Mouse (Mus musculus) heart, embryonic 16.5 days (tissue): Measurements from ENCODE around the gene Clpp. TPM values are rescaled to one million over a fixed set of nuclear protein-coding genes. Genes with fewer than 3 reads are reported as not detected.

Source experiments
- ATAC-seq: fragments of 200-750 bp; cut with Nextera tagmentation; replicated peaks from 2 replicates; pipeline ENCODE4 v1.8.0; 2017; ENCODE audit warnings: moderate number of reproducible peaks; ENCODE audit not compliant: insufficient read depth, low FRiP score; ENCODE audit errors: extremely low read depth
- H3K27ac ChIP-seq: fragments of 300-500 bp; sonication (generic); 2 replicates; pipeline ENCODE4 v1.5.1; 2014; ENCODE audit warnings: mild to moderate bottlenecking, low read length, control low read depth, moderate library complexity
- H3K27me3 ChIP-seq: fragments of 300-500 bp; sonication (generic); 2 replicates; pipeline ENCODE4 v1.6.1; 2014; ENCODE audit warnings: low read length, mixed read lengths; ENCODE audit not compliant: control insufficient read depth, insufficient read depth
- H3K36me3 ChIP-seq: fragments of 300-500 bp; sonication (generic); 2 replicates; pipeline ENCODE4 v1.6.1; 2014; ENCODE audit not compliant: control insufficient read depth, insufficient read depth
- H3K4me1 ChIP-seq: fragments of 300-500 bp; sonication (generic); 2 replicates; pipeline ENCODE4 v1.6.1; 2014; ENCODE audit warnings: low read length, mixed read lengths; ENCODE audit not compliant: control insufficient read depth, insufficient read depth
- H3K4me2 ChIP-seq: fragments of 300-500 bp; sonication (generic); 2 replicates; pipeline ENCODE4 v1.6.1; 2014; ENCODE audit warnings: low read depth, mild to moderate bottlenecking, control low read depth, low read length
- H3K4me3 ChIP-seq: fragments of 300-500 bp; sonication (generic); 2 replicates; pipeline ENCODE4 v1.5.1; 2014; ENCODE audit warnings: mild to moderate bottlenecking, control low read depth, low read length
- H3K9ac ChIP-seq: fragments of 300-500 bp; sonication (generic); 2 replicates; pipeline ENCODE4 v1.6.1; 2014; ENCODE audit warnings: low read length, control low read depth
- H3K9me3 ChIP-seq: fragments of 300-500 bp; sonication (generic); replicated peaks from 2 replicates; pipeline ENCODE4 v1.6.1; 2016; ENCODE audit warnings: low read length; ENCODE audit not compliant: control insufficient read depth
- WGBS: fragments of 180-500 bp; shearing (Covaris S2); extraction: QIAGEN DNeasy Blood & Tissue Kit; methylation state at CpG from one replicate; pipeline ENCODE4 v1.1.7; 2014; 5-methylcytosine and 5-hydroxymethylcytosine counted together
- polyA plus RNA-seq: library from polyadenylated mRNA; unstranded; fragments of >200 nt; fragmentation: Nextera tagmentation; extraction: Ambion mirVana; gene quantifications from 2 replicates; pipeline ENCODE4 v1.2.1, GENCODE M21; 2015

Clpp gene
- 117 and 129 TPM in 2 replicates for polyA plus RNA-seq

- no peaks in the 10 kb centered on the region for H3K9me3 ChIP-seq
- peaks cover 6% of the 10 kb centered on the region for H3K4me1 ChIP-seq
- H3K27ac ChIP-seq: peak within 1 kb of the TSS; percentile 81
- no peaks in the 10 kb centered on the region for H3K27me3 ChIP-seq
- H3K4me2 ChIP-seq: peak within 1 kb of the TSS; percentile 92
- H3K9ac ChIP-seq: peak within 1 kb of the TSS; percentile 93
- peaks cover 23% of the 10 kb centered on the region for H3K36me3 ChIP-seq
- under 1% methylated on average over 52 of the region's 52 CpGs for WGBS
- ATAC-seq: peak; percentile 96
- H3K4me3 ChIP-seq: peak within 1 kb of the TSS; percentile 90
These were observed at the start of gene Clpp for GRCm38 (mm10) chr17:56990115-56990746. TSS of gene Clpp (plus strand) at chr17:56990305.

DNA sequence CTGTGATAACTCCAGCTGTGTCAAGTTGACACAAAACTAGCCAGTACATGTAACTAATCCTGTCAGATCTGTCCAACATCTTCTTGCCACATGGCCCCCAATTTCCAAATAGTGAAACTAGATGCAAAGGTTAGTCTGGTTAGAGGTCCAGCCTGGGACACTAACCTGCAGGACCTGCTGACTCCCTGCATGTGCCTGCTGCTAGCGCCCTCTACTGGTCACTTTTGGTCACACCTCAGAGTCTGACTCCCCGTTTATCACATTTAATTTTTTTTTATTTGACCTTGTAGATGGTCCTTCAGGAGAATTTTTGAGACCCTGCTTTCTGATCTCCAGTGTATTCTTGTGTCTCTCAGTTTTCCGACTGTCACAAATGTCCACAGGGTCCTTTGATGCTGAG, 39.2 kb upstream of the Clpp start:
- no peak overlapping the region for H3K27ac ChIP-seq
- no peak for ATAC-seq
- H3K4me1 ChIP-seq: no peaks in the 10 kb centered on the region
- H3K9me3 ChIP-seq: 0 out of 2 replicates have a peak, but pooled peaks cover 3% of the 10 kb centered on the region
- H3K27me3 ChIP-seq: no peaks in the 10 kb centered on the region
- 8% methylated on average over 3 of the region's 3 CpGs for WGBS
- no peak overlapping the region for H3K4me2 ChIP-seq
- no peak overlapping the region for H3K9ac ChIP-seq
- no peak overlapping the region for H3K4me3 ChIP-seq
- H3K36me3 ChIP-seq: no peaks in the 10 kb centered on the region

- H3K27me3 ChIP-seq: no peaks in the 10 kb centered on the region
- ATAC-seq: no peak
- no peaks in the 10 kb centered on the region for H3K36me3 ChIP-seq
- no peaks in the 10 kb centered on the region for H3K4me1 ChIP-seq
- no peak overlapping the region for H3K4me2 ChIP-seq
- no peak overlapping the region for H3K4me3 ChIP-seq
- H3K9ac ChIP-seq: no peak overlapping the region
- H3K27ac ChIP-seq: no peak overlapping the region
- 84% methylated on average over 1 of the region's 1 CpGs for WGBS
- no peaks in the 10 kb centered on the region for H3K9me3 ChIP-seq
These were observed 37.5 kb upstream of the Clpp start for GRCm38 (mm10) chr17:56952639-56953038.

DNA sequence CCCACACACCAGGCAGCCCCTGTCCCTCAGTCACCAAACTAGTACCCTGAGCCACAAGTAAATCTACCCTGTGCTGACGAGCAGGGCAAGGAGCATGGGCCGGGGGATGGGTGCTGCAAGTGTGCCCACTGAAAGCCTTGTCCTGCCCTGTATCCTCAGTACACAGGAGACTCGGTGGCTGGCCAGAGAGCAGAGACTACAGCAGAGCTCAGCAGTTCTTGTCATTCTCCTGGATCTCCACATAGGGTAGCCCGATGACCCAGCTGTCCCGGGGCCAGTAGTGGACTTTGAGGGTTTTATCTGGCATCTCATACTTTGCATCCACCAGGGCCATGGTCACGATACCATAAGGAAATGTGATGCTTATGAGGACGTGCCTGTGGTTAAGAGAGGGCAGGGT, 35.2 kb upstream of the Clpp start:
- Histone ChIP-seq H3K4me1 (no peaks in the 10 kb centered on the region), H3K36me3 (no peaks in the 10 kb centered on the region), H3K4me2 (no peak overlapping the region), H3K9ac (no peak overlapping the region), H3K9me3 (no peaks in the 10 kb centered on the region), H3K27me3 (no peaks in the 10 kb centered on the region), H3K4me3 (no peak overlapping the region), H3K27ac (no peak overlapping the region)
- ATAC-seq: no peak
- 71% methylated on average over 7 of the region's 7 CpGs for WGBS

GRCm38 (mm10) chr17:56957763-56958429, 32.2 kb upstream of the Clpp start:
- H3K4me2 ChIP-seq: no peak overlapping the region
- H3K9me3 ChIP-seq: no peaks in the 10 kb centered on the region
- H3K27me3 ChIP-seq: no peaks in the 10 kb centered on the region
- 21% methylated on average over 11 of the region's 11 CpGs for WGBS
- H3K4me3 ChIP-seq: no peak overlapping the region
- no peak; the same call in 1 of the 2 replicates for ATAC-seq
- no peaks in the 10 kb centered on the region for H3K36me3 ChIP-seq
- no peaks in the 10 kb centered on the region for H3K4me1 ChIP-seq
- H3K27ac ChIP-seq: no peak overlapping the region
- H3K9ac ChIP-seq: no peak overlapping the region

DNA sequence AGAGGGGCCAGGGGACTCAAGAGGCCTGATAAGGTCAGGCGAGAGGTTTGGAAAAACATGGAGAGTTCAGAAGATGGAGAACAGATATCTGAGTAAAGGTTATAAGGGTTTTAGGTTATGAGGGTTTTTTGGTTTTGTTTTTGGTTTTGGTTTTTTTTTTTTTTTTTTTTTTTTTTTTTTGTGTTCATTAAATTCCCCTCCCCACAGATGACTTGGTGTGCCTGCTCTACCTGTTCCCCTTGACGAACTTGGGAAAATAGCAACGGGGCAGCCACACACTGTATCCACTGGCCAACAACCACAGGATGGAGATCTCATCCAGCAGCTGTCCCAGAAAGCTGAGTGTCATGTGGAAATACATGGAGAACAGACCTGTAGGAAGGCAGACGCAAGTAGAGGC, 31.4 kb upstream of the Clpp start:
- H3K4me2 ChIP-seq: no peak overlapping the region
- no peaks in the 10 kb centered on the region for H3K9me3 ChIP-seq
- no peaks in the 10 kb centered on the region for H3K4me1 ChIP-seq
- no peak for ATAC-seq
- H3K36me3 ChIP-seq: no peaks in the 10 kb centered on the region
- WGBS: 57% methylated on average over 4 of the region's 4 CpGs
- no peaks in the 10 kb centered on the region for H3K27me3 ChIP-seq
- no peak overlapping the region for H3K9ac ChIP-seq
- no peak overlapping the region for H3K27ac ChIP-seq
- H3K4me3 ChIP-seq: no peak overlapping the region

DNA sequence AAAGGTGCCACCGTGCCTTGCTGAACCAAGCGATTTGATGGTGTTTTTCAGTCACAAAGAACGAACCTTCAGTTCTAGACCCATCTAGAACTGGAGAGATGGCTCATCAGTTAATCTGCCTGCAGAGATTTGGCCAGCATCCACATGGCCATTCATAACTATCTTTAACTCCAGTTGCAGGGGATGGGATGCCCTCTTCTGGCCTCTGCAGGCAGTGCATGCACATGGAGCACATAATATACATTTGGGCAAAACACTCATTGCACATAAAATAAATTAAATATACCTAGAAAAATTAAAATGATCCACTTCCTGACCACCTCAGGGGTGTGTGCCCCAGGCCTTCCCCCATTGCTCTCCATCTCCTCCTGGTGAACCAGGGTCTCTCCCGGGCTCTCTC, 28.2 kb upstream of the Clpp start:
- Histone ChIP-seq H3K27ac (no peak overlapping the region), H3K36me3 (no peaks in the 10 kb centered on the region), H3K4me3 (no peak overlapping the region), H3K27me3 (no peaks in the 10 kb centered on the region), H3K9ac (no peak overlapping the region), H3K4me2 (no peak overlapping the region), H3K4me1 (no peaks in the 10 kb centered on the region), H3K9me3 (no peaks in the 10 kb centered on the region)
- 87% methylated on average over 4 of the region's 4 CpGs for WGBS
- no peak for ATAC-seq

- Histone ChIP-seq H3K27ac (no peak overlapping the region), H3K36me3 (no peaks in the 10 kb centered on the region), H3K27me3 (no peaks in the 10 kb centered on the region), H3K9ac (no peak overlapping the region), H3K4me1 (no peaks in the 10 kb centered on the region), H3K4me3 (no peak overlapping the region), H3K9me3 (no peaks in the 10 kb centered on the region), H3K4me2 (no peak overlapping the region)
- no peak for ATAC-seq
- WGBS: 64% methylated on average over 5 of the region's 5 CpGs
These were observed 27.3 kb upstream of the Clpp start for GRCm38 (mm10) chr17:56962642-56963405.

- no peak overlapping the region for H3K9ac ChIP-seq
- no peak overlapping the region for H3K27ac ChIP-seq
- no peaks in the 10 kb centered on the region for H3K36me3 ChIP-seq
- H3K9me3 ChIP-seq: no peaks in the 10 kb centered on the region
- no peak overlapping the region for H3K4me3 ChIP-seq
- WGBS: 68% methylated on average over 6 of the region's 6 CpGs
- no peaks in the 10 kb centered on the region for H3K27me3 ChIP-seq
- ATAC-seq: no peak
- H3K4me2 ChIP-seq: no peak overlapping the region
- H3K4me1 ChIP-seq: no peaks in the 10 kb centered on the region
These were observed 26.5 kb upstream of the Clpp start for GRCm38 (mm10) chr17:56963646-56964045.
